Mouse (Mus musculus) lung, postnatal 25 days (tissue): ENCODE measurements around the gene Wdpcp.

Source experiments
- DNase-seq: peaks from one replicate; pipeline ENCODE4 v3.0.0; 2022; ENCODE audit warnings: low spot score

The Wdpcp gene

DNA sequence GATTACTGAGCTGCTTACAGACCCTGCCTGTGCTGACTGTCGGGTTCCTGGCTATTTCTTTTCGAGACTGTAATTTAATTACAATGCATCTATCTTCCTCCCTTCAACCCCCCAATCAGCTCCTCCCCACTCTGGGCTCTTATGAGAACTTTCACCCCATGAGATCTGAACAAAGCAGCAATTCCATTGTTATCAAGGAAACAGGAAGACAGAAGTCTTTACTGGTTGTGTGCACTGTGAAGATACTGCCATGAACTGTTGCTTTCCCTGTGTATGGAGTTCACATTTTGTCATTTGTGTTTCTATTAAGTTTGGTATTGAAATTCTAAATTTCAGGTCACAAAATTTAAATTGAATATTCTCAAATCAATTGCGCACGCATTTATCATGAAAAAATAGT is 177.5 kb downstream of the Wdpcp start:
- no peak for DNase-seq

DNA sequence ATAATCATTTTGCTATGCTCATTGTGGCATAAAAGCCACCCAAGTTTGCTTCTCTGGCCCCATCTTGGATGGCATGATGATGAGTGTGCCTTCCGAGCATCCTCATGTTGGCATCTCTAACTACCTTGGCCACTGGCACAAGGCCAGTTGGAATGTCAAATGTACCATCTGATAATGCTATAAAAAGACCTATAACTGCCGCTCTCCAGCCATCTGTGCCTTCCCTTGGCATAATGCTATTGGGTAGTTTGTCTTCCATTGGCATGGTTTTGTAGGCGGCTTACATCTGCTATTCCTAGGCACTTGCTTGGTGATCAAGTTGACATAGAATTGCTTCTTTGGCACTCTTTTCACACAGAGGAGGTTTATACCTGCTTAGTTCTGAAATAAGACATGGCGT is 191.2 kb downstream of the Wdpcp start:
- no peak for DNase-seq

- DNase-seq: peak; percentile 3
Measured at GRCm38 (mm10) chr11:21788831-21789230, 216.8 kb downstream of the Wdpcp start.

DNA sequence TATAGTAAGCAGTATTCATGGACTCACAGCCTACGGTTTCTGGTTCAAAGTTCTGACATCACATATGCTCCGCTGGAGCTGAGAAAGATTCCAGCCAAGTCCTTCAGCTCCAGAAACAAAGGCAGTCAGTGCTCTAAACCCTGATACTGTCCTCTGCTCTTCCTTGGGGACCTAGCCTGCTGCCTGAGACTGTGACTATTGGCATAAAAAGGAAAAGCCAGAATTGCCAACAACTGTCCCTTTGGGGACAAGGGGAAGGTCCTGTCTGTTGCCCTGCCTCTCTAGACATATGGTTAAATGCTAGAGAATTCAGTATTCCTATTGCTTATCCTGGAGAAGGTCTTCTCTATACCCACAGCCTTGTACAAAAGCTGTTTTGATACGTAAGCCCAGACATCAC is 252.9 kb downstream of the Wdpcp start:
- DNase-seq: no peak

DNA sequence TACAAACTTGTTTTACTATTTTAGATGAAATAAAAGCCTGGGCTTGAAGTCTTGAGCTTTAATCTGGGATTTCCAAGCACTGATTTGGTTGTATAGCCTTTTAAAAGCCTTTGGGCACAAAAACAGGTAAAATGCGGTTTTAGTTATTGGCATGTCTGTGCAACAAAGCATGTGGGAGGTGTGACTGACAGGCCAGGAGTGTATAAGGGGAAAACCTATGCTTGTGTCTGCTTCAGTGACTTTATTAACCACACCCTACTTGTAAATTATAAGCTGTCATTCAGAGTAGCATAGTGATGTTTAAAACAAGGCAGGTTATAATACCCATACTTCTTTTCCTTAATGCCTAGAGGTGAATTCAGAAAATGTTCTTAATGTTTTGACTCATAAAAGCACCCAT is 254.5 kb downstream of the Wdpcp start:
- DNase-seq: no peak

DNA sequence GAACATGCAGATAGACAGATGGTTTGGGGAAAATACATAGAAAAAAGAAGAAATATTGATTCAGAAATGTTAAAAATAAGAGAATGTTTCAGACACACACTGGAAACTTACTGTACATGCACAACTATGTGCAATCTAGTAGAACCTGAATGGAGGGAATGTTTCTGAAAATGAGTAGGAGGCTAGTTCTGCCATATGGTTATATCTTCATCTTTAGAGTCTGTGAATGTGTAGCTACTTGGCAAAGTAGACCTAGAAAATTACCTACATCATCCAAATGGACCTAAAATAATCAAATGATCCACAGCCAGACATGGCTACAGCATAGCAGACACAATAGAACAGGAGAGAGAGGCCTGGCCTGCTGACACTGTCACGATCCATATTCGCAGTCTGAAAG is 275.0 kb downstream of the Wdpcp start:
- no peak for DNase-seq

- no peak for DNase-seq
Measured at GRCm38 (mm10) chr11:21864000-21864399, 292.0 kb downstream of the Wdpcp start.

DNA sequence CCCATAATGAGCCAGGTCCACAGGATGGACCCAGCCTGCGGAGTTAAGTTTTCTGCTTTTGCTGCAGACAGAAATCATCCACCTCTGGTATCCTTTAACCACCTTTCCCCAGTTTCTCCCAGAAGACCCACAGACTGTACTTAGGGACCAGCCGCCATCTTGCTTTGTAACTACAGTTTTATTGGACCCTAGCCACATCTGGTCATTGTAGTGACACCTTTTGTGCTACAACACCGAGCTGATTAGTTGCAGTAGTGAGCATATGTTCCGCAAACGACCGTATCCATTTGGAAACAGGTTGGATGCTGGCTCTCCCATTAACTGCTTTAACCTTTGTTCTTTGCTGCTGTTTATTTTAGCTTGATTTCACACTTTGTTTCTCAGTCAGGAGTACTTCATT is 292.5 kb downstream of the Wdpcp start:
- DNase-seq: no peak

DNA sequence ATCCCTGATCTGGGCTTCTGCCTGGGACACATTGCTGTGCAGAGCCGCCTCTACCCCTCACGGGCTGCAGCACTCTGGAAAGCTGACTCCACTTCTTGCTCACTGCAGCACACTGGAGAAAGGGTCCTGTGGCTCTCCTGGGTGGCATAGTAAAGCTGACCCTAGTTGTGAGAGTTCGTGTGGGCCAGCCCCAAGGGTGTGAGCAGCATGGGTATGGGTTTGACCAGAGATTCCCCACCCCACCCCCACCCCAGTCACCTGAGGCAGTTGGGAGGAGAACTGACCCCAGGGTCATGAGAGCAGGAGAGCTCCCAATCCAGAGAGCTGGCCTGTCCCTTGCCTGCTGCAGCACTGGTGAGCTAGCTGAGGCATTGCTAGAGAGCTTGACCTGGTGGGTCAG is 296.6 kb downstream of the Wdpcp start:
- no peak for DNase-seq

DNA sequence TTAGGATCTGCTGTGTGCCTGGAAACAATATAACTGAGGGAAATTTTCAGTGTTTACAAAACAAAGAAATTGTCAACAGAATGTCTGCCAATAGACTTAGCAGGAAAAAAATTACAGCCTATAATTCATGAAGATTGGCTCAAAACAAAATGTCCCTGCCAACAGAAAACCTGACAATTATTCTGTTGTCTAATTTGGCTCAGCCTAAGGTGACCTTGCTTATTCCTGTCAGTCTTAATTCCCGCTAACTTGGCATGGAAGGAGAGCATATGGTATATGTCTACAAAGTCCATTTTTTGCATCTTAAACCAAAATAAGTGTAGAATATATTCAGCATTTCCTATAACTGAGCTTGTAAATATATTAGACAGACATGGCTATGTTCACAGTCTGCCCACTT is 298.8 kb downstream of the Wdpcp start:
- DNase-seq: no peak

- no peak for DNase-seq
Measured at GRCm38 (mm10) chr11:21871728-21872127, 299.7 kb downstream of the Wdpcp start.

DNA sequence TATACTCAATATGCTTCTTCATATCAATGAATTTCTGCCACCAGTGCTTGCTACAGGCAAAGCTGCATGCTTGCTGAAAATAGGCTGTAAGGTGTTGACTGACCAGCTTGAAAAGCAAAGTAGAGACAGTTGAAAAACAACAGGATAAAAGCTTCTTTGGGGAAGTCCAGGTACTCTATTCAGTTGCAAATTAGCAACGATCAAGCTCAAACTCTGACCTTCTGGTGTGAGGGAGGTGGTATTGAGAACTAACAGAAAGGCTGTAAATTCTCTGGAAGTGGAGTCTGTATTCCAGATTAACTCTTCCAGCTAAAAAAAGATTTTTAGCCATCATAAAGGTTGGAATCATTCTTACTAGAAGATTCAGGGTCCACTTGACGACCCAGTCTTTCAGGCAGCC is 303.0 kb downstream of the Wdpcp start:
- DNase-seq: no peak

DNA sequence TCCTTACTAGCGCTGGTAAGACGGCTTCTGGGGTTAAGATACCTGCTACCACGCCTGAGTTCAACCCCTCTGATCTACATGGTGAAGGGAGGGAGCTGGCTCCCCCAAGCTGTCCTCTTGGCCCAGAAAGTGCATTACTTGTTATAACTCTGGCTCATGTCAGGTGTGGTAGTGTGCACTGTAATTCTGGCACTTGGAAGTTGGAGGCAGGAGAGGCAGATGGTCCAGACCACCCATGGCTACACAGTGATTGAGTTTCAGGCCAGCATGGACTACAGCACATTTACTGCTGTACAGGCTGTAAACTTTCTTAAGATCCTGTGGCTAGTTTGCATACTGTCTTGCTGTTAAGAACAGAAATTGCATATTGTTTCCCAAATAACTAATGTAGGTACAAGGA is 322.7 kb downstream of the Wdpcp start:
- DNase-seq: no peak

GRCm38 (mm10) chr11:21922531-21922930 is 350.5 kb downstream of the Wdpcp start:
- no peak for DNase-seq
